Mouse (Mus musculus) limb, embryonic 15.5 days (tissue): ENCODE measurements around the gene Sycp2. TPM values are rescaled to one million over a fixed set of nuclear protein-coding genes. Genes with fewer than 3 reads are reported as not detected.

Source experiments
- ATAC-seq: fragments of 200-750 bp; cut with Nextera tagmentation; 2 replicates; pipeline ENCODE4 v1.8.0; 2017; ENCODE audit warnings: low read depth, moderate TSS enrichment; ENCODE audit not compliant: insufficient number of reproducible peaks, low FRiP score, low TSS enrichment
- H3K27ac ChIP-seq: fragments of 300-500 bp; sonication (generic); 2 replicates; pipeline ENCODE4 v1.5.1; 2015; ENCODE audit warnings: moderate library complexity, mild to moderate bottlenecking, inconsistent platforms
- H3K27me3 ChIP-seq: fragments of 300-500 bp; sonication (generic); 2 replicates; pipeline ENCODE4 v1.6.1; 2015; ENCODE audit warnings: inconsistent platforms
- H3K36me3 ChIP-seq: fragments of 300-500 bp; sonication (generic); 2 replicates; pipeline ENCODE4 v1.6.1; 2015; ENCODE audit warnings: inconsistent platforms
- H3K4me1 ChIP-seq: fragments of 300-500 bp; sonication (generic); 2 replicates; pipeline ENCODE4 v1.6.1; 2015; ENCODE audit warnings: inconsistent platforms
- H3K4me2 ChIP-seq: fragments of 300-500 bp; sonication (generic); 2 replicates; pipeline ENCODE4 v1.6.1; 2015; ENCODE audit warnings: mild to moderate bottlenecking, inconsistent platforms
- H3K4me3 ChIP-seq: fragments of 300-500 bp; sonication (generic); 2 replicates; pipeline ENCODE4 v1.5.1; 2015; ENCODE audit warnings: mild to moderate bottlenecking, inconsistent platforms
- H3K9ac ChIP-seq: fragments of 300-500 bp; sonication (generic); 2 replicates; pipeline ENCODE4 v1.6.1; 2015; ENCODE audit warnings: inconsistent platforms
- H3K9me3 ChIP-seq: fragments of 300-500 bp; sonication (generic); 2 replicates; pipeline ENCODE4 v1.6.1; 2016; ENCODE audit warnings: inconsistent platforms
- WGBS: fragments of 180-500 bp; shearing (Covaris S2); methylation state at CpG from one replicate; pipeline ENCODE4 v1.1.7; 2015; 5-methylcytosine and 5-hydroxymethylcytosine counted together
- polyA plus RNA-seq: library from polyadenylated mRNA; unstranded; fragments of >200 nt; fragmentation: Nextera tagmentation; extraction: Ambion mirVana; gene quantifications from 2 replicates; pipeline ENCODE4 v1.2.1, GENCODE M21; 2015

Gene Sycp2
- polyA plus RNA-seq, 1 experiment from 2014 or later = 0.08 TPM

GRCm38 (mm10) chr2:178427181-178427580 is 19.7 kb upstream of the Sycp2 start:
- H3K36me3 ChIP-seq = no peaks in the 10 kb centered on the region
- H3K9me3 ChIP-seq = no peaks in the 10 kb centered on the region
- H3K4me2 ChIP-seq = no peak overlapping the region
- H3K4me1 ChIP-seq = peaks cover 3% of the 10 kb centered on the region; the same call in 1 of the 2 replicates
- no peak overlapping the region for H3K4me3 ChIP-seq
- WGBS = 86% methylated on average over 5 of the region's 5 CpGs
- 0 out of 2 replicates have a peak, but pooled peaks cover 10% of the 10 kb centered on the region for H3K27me3 ChIP-seq
- ATAC-seq = no peak
- no peak overlapping the region for H3K27ac ChIP-seq
- no peak overlapping the region for H3K9ac ChIP-seq

- H3K36me3 ChIP-seq = no peaks in the 10 kb centered on the region
- H3K9ac ChIP-seq = no peak overlapping the region
- ATAC-seq = no peak
- no peak overlapping the region for H3K4me3 ChIP-seq
- whole genome bisulfite sequencing = 37% methylated on average over 4 of the region's 4 CpGs
- no peak overlapping the region for H3K27ac ChIP-seq
- 0 out of 2 replicates have a peak, but pooled peaks cover 4% of the 10 kb centered on the region for H3K4me1 ChIP-seq
- no peaks in the 10 kb centered on the region for H3K9me3 ChIP-seq
- H3K4me2 ChIP-seq = no peak overlapping the region
- H3K27me3 ChIP-seq = 0 out of 2 replicates have a peak, but pooled peaks cover 10% of the 10 kb centered on the region
These were observed 18.7 kb upstream of the Sycp2 start for GRCm38 (mm10) chr2:178426229-178426628.

GRCm38 (mm10) chr2:178423223-178423622 is 15.7 kb upstream of the Sycp2 start:
- 0 out of 2 replicates have a peak, but pooled peaks cover 5% of the 10 kb centered on the region for H3K4me1 ChIP-seq
- 66% methylated on average over 5 of the region's 5 CpGs for WGBS
- no peak overlapping the region for H3K27ac ChIP-seq
- no peak overlapping the region for H3K9ac ChIP-seq
- H3K27me3 ChIP-seq = 0 out of 2 replicates have a peak, but pooled peaks cover 10% of the 10 kb centered on the region
- peaks cover 2% of the 10 kb centered on the region; the same call in 1 of the 2 replicates for H3K36me3 ChIP-seq
- H3K4me3 ChIP-seq = no peak overlapping the region
- no peaks in the 10 kb centered on the region for H3K9me3 ChIP-seq
- no peak for ATAC-seq
- no peak overlapping the region for H3K4me2 ChIP-seq

- no peaks in the 10 kb centered on the region for H3K9me3 ChIP-seq
- H3K27me3 ChIP-seq = 0 out of 2 replicates have a peak, but pooled peaks cover under 1% of the 10 kb centered on the region
- WGBS = 23% methylated on average over 2 of the region's 3 CpGs
- no peak overlapping the region for H3K9ac ChIP-seq
- H3K36me3 ChIP-seq = peaks cover 2% of the 10 kb centered on the region; the same call in 1 of the 2 replicates
- no peak overlapping the region for H3K27ac ChIP-seq
- 0 out of 2 replicates have a peak, but pooled peaks cover 5% of the 10 kb centered on the region for H3K4me1 ChIP-seq
- H3K4me3 ChIP-seq = no peak overlapping the region
- ATAC-seq = no peak
- H3K4me2 ChIP-seq = no peak overlapping the region
These were observed 14.7 kb upstream of the Sycp2 start for GRCm38 (mm10) chr2:178422186-178422585.

GRCm38 (mm10) chr2:178421603-178422002 is 14.1 kb upstream of the Sycp2 start:
- Histone ChIP-seq H3K4me1 (0 out of 2 replicates have a peak, but pooled peaks cover 5% of the 10 kb centered on the region), H3K9ac (no peak overlapping the region), H3K27ac (no peak overlapping the region), H3K4me2 (no peak overlapping the region), H3K4me3 (no peak overlapping the region), H3K27me3 (no peaks in the 10 kb centered on the region), H3K36me3 (peaks cover 2% of the 10 kb centered on the region; the same call in 1 of the 2 replicates), H3K9me3 (no peaks in the 10 kb centered on the region)
- 27% methylated on average over 6 of the region's 6 CpGs for WGBS
- ATAC-seq = no peak

GRCm38 (mm10) chr2:178420576-178420975 is 13.1 kb upstream of the Sycp2 start:
- Histone ChIP-seq H3K9me3 (no peaks in the 10 kb centered on the region), H3K4me3 (no peak overlapping the region), H3K4me2 (no peak overlapping the region), H3K9ac (no peak overlapping the region), H3K36me3 (peaks cover 2% of the 10 kb centered on the region; the same call in 1 of the 2 replicates), H3K27me3 (no peaks in the 10 kb centered on the region), H3K4me1 (0 out of 2 replicates have a peak, but pooled peaks cover 5% of the 10 kb centered on the region), H3K27ac (no peak overlapping the region)
- 77% methylated on average over 9 of the region's 9 CpGs for WGBS
- ATAC-seq = no peak

GRCm38 (mm10) chr2:178416970-178417369 is 9.5 kb upstream of the Sycp2 start:
- H3K27ac ChIP-seq = no peak overlapping the region
- H3K4me1 ChIP-seq = peaks cover 25% of the 10 kb centered on the region
- peaks cover 18% of the 10 kb centered on the region for H3K27me3 ChIP-seq
- no peak overlapping the region for H3K4me2 ChIP-seq
- no peaks in the 10 kb centered on the region for H3K9me3 ChIP-seq
- ATAC-seq = no peak
- H3K9ac ChIP-seq = no peak overlapping the region
- WGBS = 70% methylated on average over 4 of the region's 4 CpGs
- H3K4me3 ChIP-seq = no peak overlapping the region
- peaks cover 2% of the 10 kb centered on the region; the same call in 1 of the 2 replicates for H3K36me3 ChIP-seq

- Histone ChIP-seq H3K4me3 (no peak overlapping the region), H3K27ac (no peak overlapping the region), H3K9me3 (no peaks in the 10 kb centered on the region), H3K27me3 (peaks cover 20% of the 10 kb centered on the region), H3K9ac (no peak overlapping the region), H3K36me3 (peaks cover 2% of the 10 kb centered on the region; the same call in 1 of the 2 replicates), H3K4me1 (peaks cover 25% of the 10 kb centered on the region), H3K4me2 (no peak overlapping the region)
- WGBS = 63% methylated on average over 13 of the region's 13 CpGs
- ATAC-seq = no peak
These were observed 8.9 kb upstream of the Sycp2 start for GRCm38 (mm10) chr2:178416427-178416826.

GRCm38 (mm10) chr2:178415150-178415448 is 7.6 kb upstream of the Sycp2 start:
- Histone ChIP-seq H3K4me2 (peak overlapping the region; percentile 99), H3K9ac (no peak overlapping the region), H3K27me3 (peaks cover 20% of the 10 kb centered on the region), H3K4me3 (peak overlapping the region; percentile 57), H3K4me1 (peaks cover 22% of the 10 kb centered on the region), H3K9me3 (no peaks in the 10 kb centered on the region), H3K27ac (no peak overlapping the region; the same call in 1 of the 2 replicates), H3K36me3 (no peaks in the 10 kb centered on the region)
- no peak for ATAC-seq
- 29% methylated on average over 3 of the region's 3 CpGs for WGBS

GRCm38 (mm10) chr2:178414261-178415149 is 7.0 kb upstream of the Sycp2 start, which contains the start of the genes Ppp1r3d and Fam217b:
TSS of gene Ppp1r3d (minus strand) at chr2:178414472.
TSS of gene Fam217b (plus strand) at chr2:178414524.
- Histone ChIP-seq H3K4me3 (peak within 1 kb of the TSS; percentile 57), H3K36me3 (no peaks in the 10 kb centered on the region), H3K9ac (peak within 1 kb of the TSS; percentile 44), H3K27me3 (peaks cover 20% of the 10 kb centered on the region), H3K27ac (peak within 1 kb of the TSS; percentile 28), H3K4me2 (peak within 1 kb of the TSS; percentile 99), H3K9me3 (no peaks in the 10 kb centered on the region), H3K4me1 (peaks cover 22% of the 10 kb centered on the region)
- WGBS = under 1% methylated on average over 65 of the region's 74 CpGs
- peak; percentile 67 for ATAC-seq

GRCm38 (mm10) chr2:178413481-178414260 is 6.2 kb upstream of the Sycp2 start:
- 15% methylated on average over 75 of the region's 75 CpGs for WGBS
- no peak overlapping the region for H3K27ac ChIP-seq
- H3K9me3 ChIP-seq = no peaks in the 10 kb centered on the region

More at GRCm38 (mm10) chr2:178413481-178414260, 6.2 kb upstream of the Sycp2 start:
- Histone ChIP-seq H3K9ac (peak overlapping the region; percentile 44), H3K4me1 (peaks cover 22% of the 10 kb centered on the region), H3K27me3 (peaks cover 20% of the 10 kb centered on the region), H3K36me3 (no peaks in the 10 kb centered on the region), H3K4me2 (peak overlapping the region; percentile 99), H3K4me3 (peak overlapping the region; percentile 57)
- no peak; the same call in 1 of the 2 replicates for ATAC-seq
